Mouse (Mus musculus) left cerebral cortex, postnatal 10 days (tissue): Measurements from ENCODE around the gene Wfdc9. TPM values are rescaled to one million over a fixed set of nuclear protein-coding genes. Genes with fewer than 3 reads are reported as not detected.

ENCODE experiments used
- DNase-seq, 2 experiments: peaks; one replicate each; pipeline ENCODE4 v3.0.0; 2021 to 2022; ENCODE audit warnings: low spot score in 2 of 2, mixed read lengths in 1 of 2; ENCODE audit errors: extremely low spot score in 1 of 2
- intact Hi-C: fragments of 180-260 bp; cut with DNase I; formaldehyde crosslinking; loops from one replicate; pipeline ENCODE4 v1.15.1; 2025
- total RNA-seq, 2 experiments: library from RNA; stranded (reverse); gene quantifications; 2 replicates each; pipeline ENCODE4 v1.2.3; 2021

The Wfdc9 gene
- total RNA-seq, result not detected

GRCm38 (mm10) chr2:164656483-164656882 is at the start of gene Wfdc9:
Wfdc9 (minus strand) TSS chr2:164656583.
- intact Hi-C loops, result no loop called here

GRCm38 (mm10) chr2:164705991-164706390 is 49.6 kb upstream of the Wfdc9 start:
- intact Hi-C loops, result no loop called here
- no peak for DNase-seq

More at GRCm38 (mm10) chr2:164656483-164656882, at the start of gene Wfdc9:
- no peak for DNase-seq

- no peak for DNase-seq
These were observed 48.9 kb upstream of the Wfdc9 start for GRCm38 (mm10) chr2:164705328-164705727.

GRCm38 (mm10) chr2:164704235-164704634 is 47.9 kb upstream of the Wfdc9 start:
- DNase-seq, result no peak
- intact Hi-C loops, result no loop called here

More at GRCm38 (mm10) chr2:164705328-164705727, 48.9 kb upstream of the Wfdc9 start:
- intact Hi-C loops, result no loop called here

- intact Hi-C loops, result no loop called here
- DNase-seq, result no peak
These were observed 45.4 kb upstream of the Wfdc9 start for GRCm38 (mm10) chr2:164701761-164702160.

GRCm38 (mm10) chr2:164700959-164701358 is 44.6 kb upstream of the Wfdc9 start:
- intact Hi-C loops, result no loop called here

GRCm38 (mm10) chr2:164698201-164698600 is 41.8 kb upstream of the Wfdc9 start, which contains the start of gene Spint4:
Spint4 (plus strand) TSS chr2:164698501.
- no peak for DNase-seq
- intact Hi-C loops, result no loop called here

More at GRCm38 (mm10) chr2:164700959-164701358, 44.6 kb upstream of the Wfdc9 start:
- DNase-seq, result no peak

GRCm38 (mm10) chr2:164684807-164685206 is 28.4 kb upstream of the Wfdc9 start, which contains the start of gene Wfdc13:
Wfdc13 (plus strand) TSS chr2:164685107.
- DNase-seq, result no peak
- intact Hi-C loops, result no loop called here

GRCm38 (mm10) chr2:164679906-164680305 is 23.5 kb upstream of the Wfdc9 start:
- no peak for DNase-seq
- intact Hi-C loops, result loop anchor here (5.0 kb wide), 1 partner anchor 47 kb away; no protein-coding TSS in a partner anchor

GRCm38 (mm10) chr2:164678848-164679625 is 22.7 kb upstream of the Wfdc9 start:
- DNase-seq, result peak; percentile 36 to 83
- intact Hi-C loops, result loop anchor here (5.0 kb wide), 1 partner anchor 48 kb away; no protein-coding TSS in a partner anchor

- no peak for DNase-seq
- intact Hi-C loops, result loop anchor here (5.0 kb wide), 1 partner anchor 50 kb away; no protein-coding TSS in a partner anchor
These were observed 20.7 kb upstream of the Wfdc9 start for GRCm38 (mm10) chr2:164676916-164677685.

- intact Hi-C loops, result loop anchor here (5.0 kb wide), 1 partner anchor 51 kb away; no protein-coding TSS in a partner anchor
- no peak for DNase-seq
These were observed 19.7 kb upstream of the Wfdc9 start for GRCm38 (mm10) chr2:164676103-164676502.

GRCm38 (mm10) chr2:164673987-164674386 is 17.6 kb upstream of the Wfdc9 start, which contains the start of gene Wfdc11:
Wfdc11 (minus strand) TSS chr2:164674087.
- intact Hi-C loops, result no loop called here
- no peak for DNase-seq

- intact Hi-C loops, result no loop called here
- no peak for DNase-seq
These were observed 14.6 kb upstream of the Wfdc9 start for GRCm38 (mm10) chr2:164670938-164671337.

- intact Hi-C loops, result no loop called here
- DNase-seq, result no peak
These were observed 13.9 kb upstream of the Wfdc9 start for GRCm38 (mm10) chr2:164670261-164670660.

- intact Hi-C loops, result no loop called here
- DNase-seq, result no peak
These were observed 8.5 kb upstream of the Wfdc9 start for GRCm38 (mm10) chr2:164664851-164665250.

GRCm38 (mm10) chr2:164655858-164656257 is 525 bp downstream of the Wfdc9 start, which contains the start of gene Wfdc10:
Wfdc10 (plus strand) TSS chr2:164656046.
- intact Hi-C loops, result no loop called here
- peak in 1 of 2 experiments; percentile 35 for DNase-seq

GRCm38 (mm10) chr2:164641881-164642673 is 14.3 kb downstream of the Wfdc9 start:
- intact Hi-C loops, result no loop called here
- DNase-seq, result peak in 1 of 2 experiments; percentile 44
